Mouse (Mus musculus) kidney, embryonic 14.5 days (tissue): ENCODE results near the gene Ldhc. TPM values are rescaled to one million over a fixed set of nuclear protein-coding genes. Genes with fewer than 3 reads are reported as not detected.
"Not testable (repeated sequence)": the region's sequence is repeated elsewhere in the genome, so short reads cannot be mapped to it uniquely, and the experiment has no call there.

ENCODE experiments used
- ATAC-seq: fragments of 200-750 bp; cut with Nextera tagmentation; 2 replicates; pipeline ENCODE4 v1.8.0; 2017; ENCODE audit warnings: moderate number of reproducible peaks, mild to moderate bottlenecking, moderate TSS enrichment, moderate library complexity; ENCODE audit not compliant: low FRiP score, low TSS enrichment
- H3K27ac ChIP-seq: fragments of 300-500 bp; sonication (generic); 2 replicates; pipeline ENCODE4 v1.5.1; 2014; ENCODE audit warnings: low read depth, mild to moderate bottlenecking, low read length, moderate library complexity, mixed read lengths
- H3K27me3 ChIP-seq: fragments of 300-500 bp; sonication (generic); 2 replicates; pipeline ENCODE4 v1.6.1; 2014; ENCODE audit warnings: mild to moderate bottlenecking, low read length; ENCODE audit not compliant: control insufficient read depth, insufficient read depth
- H3K36me3 ChIP-seq: fragments of 300-500 bp; sonication (generic); 2 replicates; pipeline ENCODE4 v1.6.1; 2014; ENCODE audit warnings: low read length, mixed read lengths; ENCODE audit not compliant: control insufficient read depth, insufficient read depth
- H3K4me1 ChIP-seq: fragments of 300-500 bp; sonication (generic); 2 replicates; pipeline ENCODE4 v1.6.1; 2014; ENCODE audit warnings: low read length, mixed read lengths; ENCODE audit not compliant: control insufficient read depth, insufficient read depth
- H3K4me2 ChIP-seq: fragments of 300-500 bp; sonication (generic); replicated peaks from 2 replicates; pipeline ENCODE4 v1.6.1; 2014; ENCODE audit warnings: low read depth, mild to moderate bottlenecking, low read length
- H3K4me3 ChIP-seq: fragments of 300-500 bp; sonication (generic); 2 replicates; pipeline ENCODE4 v1.5.1; 2014; ENCODE audit warnings: mild to moderate bottlenecking, low read length
- H3K9ac ChIP-seq: fragments of 300-500 bp; sonication (generic); 2 replicates; pipeline ENCODE4 v1.6.1; 2014; ENCODE audit warnings: low read depth, mild to moderate bottlenecking, low read length, moderate library complexity
- H3K9me3 ChIP-seq: fragments of 300-500 bp; sonication (generic); 2 replicates; pipeline ENCODE4 v1.6.1; 2016; ENCODE audit warnings: low read length; ENCODE audit not compliant: control insufficient read depth
- WGBS: fragments of 180-500 bp; shearing (Covaris S2); extraction: QIAGEN DNeasy Blood & Tissue Kit; methylation state at CpG from one replicate; pipeline ENCODE4 v1.1.7; 2014; 5-methylcytosine and 5-hydroxymethylcytosine counted together
- polyA plus RNA-seq: library from polyadenylated mRNA; unstranded; fragments of >200 nt; fragmentation: Nextera tagmentation; extraction: Ambion mirVana; gene quantifications from 2 replicates; pipeline ENCODE4 v1.2.1, GENCODE M21; 2014

Gene Ldhc
- polyA plus RNA-seq, 1 experiment from 2014 or later: not detected

DNA sequence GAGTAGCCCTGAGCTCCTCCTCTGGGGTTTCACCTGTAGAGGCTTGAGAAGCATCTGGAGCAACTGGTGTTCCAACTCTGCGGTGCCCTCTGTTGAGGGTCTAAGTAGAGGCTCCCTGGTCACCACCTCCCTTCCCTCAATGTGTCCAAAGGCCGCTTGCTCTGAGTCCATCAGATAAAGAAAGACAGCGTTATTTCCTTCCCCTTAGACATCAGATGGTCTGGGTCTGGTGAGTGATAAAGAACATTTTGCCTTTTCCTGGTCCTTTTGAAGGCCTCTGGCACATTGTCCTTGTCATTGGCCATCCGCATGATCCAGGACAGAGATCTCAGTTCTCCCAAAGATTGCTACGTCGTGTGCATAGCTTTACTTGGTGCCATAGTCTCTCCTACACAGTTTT is 16.3 kb downstream of the Ldhc start:
- Histone ChIP-seq H3K27me3 (no peaks in the 10 kb centered on the region), H3K4me3 (no peak overlapping the region), H3K9ac (no peak overlapping the region), H3K9me3 (no peaks in the 10 kb centered on the region), H3K4me1 (no peaks in the 10 kb centered on the region), H3K4me2 (no peak overlapping the region), H3K36me3 (no peaks in the 10 kb centered on the region), H3K27ac (no peak overlapping the region)
- 87% methylated on average over 6 of the region's 6 CpGs for WGBS
- ATAC-seq: no peak

DNA sequence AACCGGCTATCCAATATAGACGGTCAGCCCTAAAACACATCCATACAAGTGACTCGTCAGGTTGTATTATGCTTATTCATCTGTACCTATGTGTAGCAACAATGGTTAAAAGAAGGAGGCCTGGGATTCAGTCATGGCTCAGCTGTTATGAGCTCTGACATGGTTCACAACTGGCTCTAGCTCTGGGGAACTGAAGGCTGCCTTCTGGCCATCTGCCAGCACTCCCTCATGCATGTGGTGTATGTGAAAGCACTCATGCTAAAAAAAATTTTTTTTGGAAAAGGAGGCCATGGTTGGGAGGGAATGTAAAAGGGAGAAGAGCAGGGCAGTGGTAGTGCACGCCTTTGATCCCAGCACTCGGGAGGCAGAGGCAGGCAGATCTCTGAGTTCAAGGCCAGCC is 18.8 kb downstream of the Ldhc start:
- WGBS: 92% methylated on average over 5 of the region's 5 CpGs
- H3K9ac ChIP-seq: no peak overlapping the region
- no peak for ATAC-seq
- H3K36me3 ChIP-seq: peaks cover 2% of the 10 kb centered on the region; the same call in 1 of the 2 replicates
- H3K27ac ChIP-seq: no peak overlapping the region
- H3K9me3 ChIP-seq: no peaks in the 10 kb centered on the region
- H3K4me3 ChIP-seq: no peak overlapping the region
- no peak overlapping the region for H3K4me2 ChIP-seq
- H3K27me3 ChIP-seq: no peaks in the 10 kb centered on the region
- no peaks in the 10 kb centered on the region for H3K4me1 ChIP-seq

DNA sequence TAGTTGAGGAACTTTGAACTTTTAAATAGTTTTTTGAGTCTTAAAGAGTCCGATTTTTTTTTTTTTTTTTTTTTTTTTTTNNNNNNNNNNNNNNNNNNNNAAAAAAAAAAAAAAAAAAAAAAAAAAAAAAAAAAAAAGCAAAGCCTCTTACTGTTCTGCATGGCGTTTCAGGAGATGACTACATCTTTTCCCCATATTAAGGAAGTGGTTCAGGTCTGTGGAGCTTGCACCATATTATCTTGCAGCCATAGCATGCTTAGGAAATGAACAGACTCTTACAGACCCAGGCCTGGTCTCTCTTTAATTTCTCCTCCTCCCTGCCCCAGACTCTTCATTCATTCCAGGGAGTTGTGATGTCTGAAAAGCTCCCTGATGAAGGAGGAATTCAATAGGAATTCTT is 20.0 kb downstream of the Ldhc start:
- H3K9ac ChIP-seq: no peak overlapping the region
- H3K4me2 ChIP-seq: no peak overlapping the region
- H3K27ac ChIP-seq: no peak overlapping the region
- peaks cover 9% of the 10 kb centered on the region for H3K36me3 ChIP-seq
- H3K4me3 ChIP-seq: no peak overlapping the region
- no peaks in the 10 kb centered on the region for H3K9me3 ChIP-seq
- no peak for ATAC-seq
- no peaks in the 10 kb centered on the region for H3K4me1 ChIP-seq
- H3K27me3 ChIP-seq: no peaks in the 10 kb centered on the region
- WGBS: 85% methylated on average over 2 of the region's 2 CpGs

DNA sequence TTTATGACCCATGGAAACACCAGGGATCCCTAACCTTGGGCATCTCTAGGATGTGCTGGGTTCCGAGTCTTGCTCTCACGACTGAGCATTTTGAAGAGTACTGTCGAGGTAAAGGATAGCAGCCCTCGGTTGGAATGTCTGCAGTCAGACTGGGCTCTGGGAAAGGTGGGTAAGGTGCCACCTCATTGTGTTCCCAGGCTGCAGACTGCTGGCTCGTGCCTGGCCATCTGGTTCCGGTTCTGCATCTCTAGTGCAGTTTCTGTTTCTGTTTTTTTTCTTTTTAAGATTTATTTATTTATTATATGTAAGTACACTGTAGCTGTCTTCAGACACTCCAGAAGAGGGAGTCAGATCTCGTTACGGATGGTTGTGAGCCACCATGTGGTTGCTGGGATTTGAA is 20.9 kb downstream of the Ldhc start:
- not testable (repeated sequence) for H3K4me1 ChIP-seq, H3K9me3 ChIP-seq, H3K4me3 ChIP-seq, H3K4me2 ChIP-seq, H3K27ac ChIP-seq, H3K9ac ChIP-seq, ATAC-seq, H3K27me3 ChIP-seq
- peaks cover 18% of the 10 kb centered on the region for H3K36me3 ChIP-seq
- WGBS: 87% methylated on average over 6 of the region's 8 CpGs

DNA sequence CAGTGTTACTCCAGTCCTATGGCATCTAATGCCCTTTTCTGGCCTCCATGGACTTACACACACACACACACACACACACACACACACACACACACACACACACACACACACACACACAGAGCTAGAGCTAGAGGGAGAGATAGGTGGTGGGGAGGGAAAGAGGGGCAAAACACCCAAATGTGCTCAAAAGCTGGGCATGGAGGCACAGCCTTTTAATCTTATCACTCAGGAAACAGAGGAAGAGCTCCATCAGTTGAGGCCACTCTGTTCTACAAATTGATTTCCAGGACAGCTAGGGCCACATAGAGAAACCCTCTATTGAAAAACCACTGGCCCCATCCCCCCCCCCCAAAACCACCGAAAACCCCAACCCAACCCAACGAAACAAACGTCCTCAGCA is 22.3 kb downstream of the Ldhc start:
- WGBS: 77% methylated on average over 3 of the region's 3 CpGs
- Histone ChIP-seq H3K4me1 (no peaks in the 10 kb centered on the region), H3K27ac (no peak overlapping the region), H3K27me3 (no peaks in the 10 kb centered on the region), H3K4me3 (no peak overlapping the region), H3K36me3 (peaks cover 31% of the 10 kb centered on the region), H3K4me2 (no peak overlapping the region), H3K9ac (no peak overlapping the region), H3K9me3 (no peaks in the 10 kb centered on the region)
- ATAC-seq: no peak

DNA sequence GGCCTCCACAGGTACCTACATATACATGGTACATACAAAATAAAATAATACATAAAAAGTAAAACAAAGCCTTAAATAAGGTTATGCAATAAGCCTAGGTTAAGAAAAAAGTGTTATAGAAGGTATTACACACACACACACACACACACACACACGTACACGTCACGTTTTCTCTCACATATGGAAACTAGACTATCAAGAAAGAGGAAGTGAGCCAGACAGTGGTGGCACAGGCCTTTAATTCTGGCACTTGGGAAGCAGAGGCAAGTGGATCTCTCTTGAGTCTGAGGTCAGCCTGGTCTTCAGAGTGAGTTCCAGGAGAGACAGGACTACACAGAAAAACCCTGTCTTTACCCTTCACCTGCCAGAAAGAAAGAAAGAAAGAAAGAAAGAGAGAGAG is 34.5 kb downstream of the Ldhc start:
- H3K4me3 ChIP-seq: no peak overlapping the region
- WGBS: 89% methylated on average over 3 of the region's 3 CpGs
- no peaks in the 10 kb centered on the region for H3K9me3 ChIP-seq
- no peak overlapping the region for H3K9ac ChIP-seq
- no peaks in the 10 kb centered on the region for H3K27me3 ChIP-seq
- H3K4me1 ChIP-seq: no peaks in the 10 kb centered on the region
- H3K4me2 ChIP-seq: no peak overlapping the region
- peaks cover 92% of the 10 kb centered on the region for H3K36me3 ChIP-seq
- ATAC-seq: no peak
- no peak overlapping the region for H3K27ac ChIP-seq

DNA sequence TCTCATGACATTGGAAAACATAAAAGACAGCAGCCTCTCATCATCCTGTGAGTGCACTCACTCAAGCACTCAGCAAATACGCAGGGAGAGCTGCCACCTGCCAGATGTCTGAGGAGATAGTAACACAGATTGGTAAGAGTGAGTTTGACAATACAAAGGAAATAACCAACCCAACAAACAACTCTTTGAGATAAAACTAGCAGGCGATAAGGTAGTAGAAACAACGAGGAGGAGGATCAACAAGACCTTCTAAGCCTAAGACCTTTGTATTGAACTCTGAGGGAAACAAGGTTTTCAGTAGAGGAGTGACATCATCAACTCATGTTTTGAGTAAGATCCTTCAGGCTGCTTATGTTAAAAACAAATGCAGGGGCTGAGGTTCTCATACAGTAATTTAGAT is 38.3 kb downstream of the Ldhc start:
- Histone ChIP-seq H3K27ac (no peak overlapping the region), H3K27me3 (no peaks in the 10 kb centered on the region), H3K4me2 (no peak overlapping the region), H3K9ac (no peak overlapping the region), H3K9me3 (no peaks in the 10 kb centered on the region), H3K36me3 (peaks cover 81% of the 10 kb centered on the region), H3K4me3 (no peak overlapping the region), H3K4me1 (no peaks in the 10 kb centered on the region)
- WGBS: 93% methylated on average over 3 of the region's 3 CpGs
- no peak for ATAC-seq

DNA sequence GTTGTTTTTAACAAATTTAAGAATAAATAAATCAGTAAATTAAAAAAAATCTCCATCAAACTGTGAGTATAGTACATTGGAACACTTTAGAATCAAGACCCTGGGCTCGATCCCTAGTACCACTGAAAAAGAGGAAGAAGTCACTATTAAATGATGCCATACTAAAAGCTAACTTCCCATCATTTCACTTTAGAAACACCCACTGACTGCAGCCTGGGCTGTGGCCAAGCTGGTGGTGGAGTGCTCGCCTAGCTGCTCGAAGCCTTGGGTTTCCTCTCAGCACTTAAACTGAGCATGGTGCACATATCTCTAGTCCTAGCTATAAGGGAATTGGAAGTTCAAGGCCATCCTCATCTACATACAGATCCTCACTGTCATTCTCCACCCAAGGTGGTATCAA is 50.2 kb downstream of the Ldhc start:
- no peak for ATAC-seq
- no peak overlapping the region for H3K4me3 ChIP-seq
- H3K27ac ChIP-seq: no peak overlapping the region
- H3K27me3 ChIP-seq: no peaks in the 10 kb centered on the region
- no peak overlapping the region for H3K4me2 ChIP-seq
- 94% methylated on average over 3 of the region's 3 CpGs for WGBS
- H3K4me1 ChIP-seq: no peaks in the 10 kb centered on the region
- H3K9me3 ChIP-seq: no peaks in the 10 kb centered on the region
- no peak overlapping the region for H3K9ac ChIP-seq
- H3K36me3 ChIP-seq: peaks cover 71% of the 10 kb centered on the region

DNA sequence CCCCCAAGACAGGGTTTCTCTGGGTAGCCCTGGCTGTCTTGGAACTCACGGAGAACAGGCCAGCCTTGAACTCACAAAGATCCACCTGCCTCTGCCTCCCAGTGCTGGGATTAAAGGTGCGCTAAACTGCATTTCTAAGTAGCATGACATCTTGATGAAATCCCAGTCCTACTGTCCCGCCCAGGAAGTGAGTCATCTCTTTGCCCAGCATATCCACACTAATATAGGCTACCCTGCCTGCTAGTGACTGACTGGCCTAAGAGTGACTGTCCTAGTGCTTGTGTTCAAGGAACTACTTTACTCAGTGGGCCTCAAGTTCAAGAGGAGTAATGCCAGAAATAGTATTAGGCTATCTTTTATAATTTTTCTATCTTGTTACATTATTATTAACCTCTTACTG is 55.4 kb downstream of the Ldhc start:
- no peak overlapping the region for H3K4me2 ChIP-seq
- WGBS: 90% methylated on average over 3 of the region's 3 CpGs
- no peaks in the 10 kb centered on the region for H3K9me3 ChIP-seq
- H3K9ac ChIP-seq: no peak overlapping the region
- no peak overlapping the region for H3K27ac ChIP-seq
- H3K4me1 ChIP-seq: peaks cover 14% of the 10 kb centered on the region; the same call in 1 of the 2 replicates
- ATAC-seq: no peak
- H3K4me3 ChIP-seq: no peak overlapping the region
- H3K27me3 ChIP-seq: no peaks in the 10 kb centered on the region
- H3K36me3 ChIP-seq: peaks cover 22% of the 10 kb centered on the region
